ENCODE assay signal across 9 mouse cellular contexts in genomic region chr10:75835307-75835706, GRCm38 (mm10). TPM values are rescaled to one million over a fixed set of nuclear protein-coding genes. Genes with fewer than 3 reads are reported as not detected.
A peak's percentile ranks its signal among the peaks of the same experiment; 100 is the strongest.
DNase-seq lines count a peak whose midpoint lies in the region; ATAC-seq and TF ChIP-seq lines count a peak whose summit lies in the region.
"Had no signal": no experiment of that assay in that cellular context is flagged by ENCODE, and none has a peak within 500 bp of the region (broad histone marks: within the 10 kb centered on the region; RNA-seq: fewer than 3 reads in every experiment).

No protein-coding gene starts in this region.

- no peak overlapping the region for H3K9ac ChIP-seq in lung, embryonic 15.5 days

- WGBS in lung, embryonic 15.5 days: 1% methylated on average over 10 of the region's 10 CpGs

- H3K9me3 ChIP-seq in G1E (replicated peaks): no peaks in the 10 kb centered on the region
- H3K9me3 ChIP-seq in lung, embryonic 15.5 days: no peaks in the 10 kb centered on the region

- H3K4me3 ChIP-seq in G1E (ENCODE audit: low read depth, low read length): peak overlapping the region; percentile 74
- peak overlapping the region; percentile 47 for H3K4me3 ChIP-seq in lung, embryonic 15.5 days

- H3K36me3 ChIP-seq in G1E (replicated peaks): peaks cover 10% of the 10 kb centered on the region
- no peaks in the 10 kb centered on the region for H3K36me3 ChIP-seq in lung, embryonic 15.5 days

- DNase-seq in 3134 (ENCODE audit: extremely low read depth, insufficient read length, low spot score): peak; percentile 56
- DNase-seq in G1E (ENCODE audit: low spot score): peak; percentile 84
- DNase-seq in heart, adult 18-20 months: peak; percentile 81
- peak; percentile 95 for DNase-seq in kidney, adult 11 months
- peak; percentile 67 to 87 for DNase-seq in urinary bladder, postnatal 36 days (ENCODE audit: low spot score in 2 of 2)

- ATAC-seq in G1E (ENCODE audit: extremely low read depth, insufficient number of reproducible peaks, low FRiP score, poor library complexity, severe bottlenecking): peak; percentile 64
- ATAC-seq in common myeloid progenitor, adult 5-6 weeks (replicated peaks; ENCODE audit: low read depth, poor library complexity, severe bottlenecking): peak; percentile 46
- ATAC-seq in lung, embryonic 15.5 days (ENCODE audit: borderline replicate concordance, extremely low read depth, low FRiP score, low TSS enrichment): no peak
- peak; percentile 40; the same call in 1 of the 2 replicates for ATAC-seq in neutrophil, adult 5-6 weeks (ENCODE audit: extremely low read depth, insufficient number of reproducible peaks, low FRiP score, poor library complexity, severe bottlenecking)

- peak overlapping the region; percentile 90 for H3K27ac ChIP-seq in lung, embryonic 15.5 days

- peaks cover 56% of the 10 kb centered on the region for H3K4me1 ChIP-seq in G1E (ENCODE audit: insufficient read depth, low read depth, low read length)
- peaks cover 49% of the 10 kb centered on the region for H3K4me1 ChIP-seq in lung, embryonic 15.5 days

- peaks cover 9% of the 10 kb centered on the region; the same call in 1 of the 2 replicates for H3K27me3 ChIP-seq in G1E (ENCODE audit: insufficient read depth, low read length)
- no peaks in the 10 kb centered on the region for H3K27me3 ChIP-seq in lung, embryonic 15.5 days

- no peak for TF ChIP-seq CTCF in G1E (IDR thresholded peaks at IDR 0.05; ENCODE audit: low read depth, low read length)

- H3K4me2 ChIP-seq in lung, embryonic 15.5 days: peak overlapping the region; percentile 82

RNA-seq across cellular contexts. Expression of gene Gstt2, which starts 1.9 kb away (rescaled TPM):
- total RNA-seq in G1E (2014; fragmentation: Nextera tagmentation) (49.2 and 57.0 TPM in 2 replicates), G1E (2017) (68.9 and 87.8 TPM in 2 replicates)
- polyA plus RNA-seq in G1E (2012): 8.7 and 12.2 TPM in 2 replicates
- 10.7 and 19.0 TPM in 2 replicates for total RNA-seq in common myeloid progenitor, adult 5-6 weeks (2017)
- total RNA-seq in heart, adult 18-20 months (2021): 10 to 100 TPM in 1 of 2 experiments, 1 to 10 TPM in 1; 7.8 to 10.7 TPM
- 37.3 and 39.1 TPM in 2 replicates for polyA plus RNA-seq in lung, embryonic 15.5 days (2015; fragmentation: Nextera tagmentation; extraction: Ambion mirVana)
- 9.1 and 16.6 TPM in 2 replicates for total RNA-seq in neutrophil, adult 5-6 weeks (2017)

RNA-seq across cellular contexts. Expression of gene Gstt4, which starts 13.0 kb away (rescaled TPM):
- total RNA-seq in G1E (2014; fragmentation: Nextera tagmentation) (not detected in 2 replicates), G1E (2017) (not detected in 2 replicates)
- polyA plus RNA-seq in G1E (2012): not detected in 2 replicates
- total RNA-seq in common myeloid progenitor, adult 5-6 weeks (2017): not detected in 2 replicates
- not detected for total RNA-seq in heart, adult 18-20 months (2021)
- not detected in 2 replicates for polyA plus RNA-seq in lung, embryonic 15.5 days (2015; fragmentation: Nextera tagmentation; extraction: Ambion mirVana)
- total RNA-seq in neutrophil, adult 5-6 weeks (2017): not detected in 2 replicates
- total RNA-seq: gastrocnemius, postnatal 4 days had no signal

RNA-seq across cellular contexts. Expression of gene Mif, which starts 24.7 kb away (rescaled TPM):
- total RNA-seq in G1E (2014; fragmentation: Nextera tagmentation): 554 and 596 TPM in 2 replicates
- total RNA-seq in G1E (2017): 1,557 and 1,874 TPM in 2 replicates
- polyA plus RNA-seq in G1E (2012): 5,079 and 5,707 TPM in 2 replicates
- 521 and 525 TPM in 2 replicates for total RNA-seq in common myeloid progenitor, adult 5-6 weeks (2017)
- 100 to 1,000 TPM; 215 to 232 TPM for total RNA-seq in heart, adult 18-20 months (2021)
- polyA plus RNA-seq in lung, embryonic 15.5 days (2015; fragmentation: Nextera tagmentation; extraction: Ambion mirVana): 1,625 and 1,841 TPM in 2 replicates
- total RNA-seq in neutrophil, adult 5-6 weeks (2017): 54.1 and 62.7 TPM in 2 replicates

RNA-seq across cellular contexts. Expression of gene Gstt1, which starts 36.9 kb away (rescaled TPM):
- not detected in 2 replicates for total RNA-seq in G1E (2014; fragmentation: Nextera tagmentation)
- 0.22 and 1.9 TPM in 2 replicates for total RNA-seq in G1E (2017)
- polyA plus RNA-seq in G1E (2012): 0.07 TPM in 1 of 2 replicates, not detected in the other
- total RNA-seq in common myeloid progenitor, adult 5-6 weeks (2017): 0.63 and 0.96 TPM in 2 replicates
- total RNA-seq in heart, adult 18-20 months (2021): 10 to 100 TPM; 16.1 to 22.4 TPM
- polyA plus RNA-seq in lung, embryonic 15.5 days (2015; fragmentation: Nextera tagmentation; extraction: Ambion mirVana): 31.7 and 31.9 TPM in 2 replicates
- total RNA-seq in neutrophil, adult 5-6 weeks (2017): not detected in 2 replicates

RNA-seq across cellular contexts. Expression of gene Gstt3, which starts 54.1 kb away (rescaled TPM):
- total RNA-seq in G1E (2014; fragmentation: Nextera tagmentation) (0.39 TPM in 1 of 2 replicates, not detected in the other), G1E (2017) (0.49 and 1.1 TPM in 2 replicates)
- polyA plus RNA-seq in G1E (2012): 0.18 and 0.24 TPM in 2 replicates
- 2.3 and 7.5 TPM in 2 replicates for total RNA-seq in common myeloid progenitor, adult 5-6 weeks (2017)
- 1 to 10 TPM; 3.7 to 5.0 TPM for total RNA-seq in heart, adult 18-20 months (2021)
- 27.7 and 27.8 TPM in 2 replicates for polyA plus RNA-seq in lung, embryonic 15.5 days (2015; fragmentation: Nextera tagmentation; extraction: Ambion mirVana)
- 0.37 TPM in 1 of 2 replicates, not detected in the other for total RNA-seq in neutrophil, adult 5-6 weeks (2017)
